Mouse (Mus musculus): Measurements from ENCODE around the gene Morc2a. TPM values are rescaled to one million over a fixed set of nuclear protein-coding genes. Genes with fewer than 3 reads are reported as not detected.

Morc2a gene
- 62.7 to 80.1 TPM (median 63.5 TPM) in 4 replicates for total RNA-seq (2023)

GRCm38 (mm10) chr11:3648964-3649841, at the start of gene Morc2a:
Gene Morc2a, plus strand, starts transcription at chr11:3649191.

Other genes starting within 250 kb of the Morc2a start
- gene Limk2, start 240.0 kb upstream of the Morc2a start, total RNA-seq (2023), result 76.5 to 81.8 TPM (median 80.0 TPM) in 4 replicates
- 21.5 to 26.9 TPM (median 23.4 TPM) in 4 replicates for gene Rnf185, start 196.8 kb upstream of the Morc2a start, total RNA-seq (2023)
- gene Pla2g3, start 160.9 kb upstream of the Morc2a start, total RNA-seq (2023), result not detected in 4 replicates
- not detected in 4 replicates for gene Inpp5j, start 144.4 kb upstream of the Morc2a start, total RNA-seq (2023)
- 0.66 to 1.8 TPM (median 1.2 TPM) in 4 replicates for gene Selenom, start 134.5 kb upstream of the Morc2a start, total RNA-seq (2023)
- gene Smtn, start 108.6 kb upstream of the Morc2a start, total RNA-seq (2023), result 1.0 to 3.2 TPM (median 2.3 TPM) in 4 replicates
- 0.17 to 0.19 TPM (median 0.18 TPM) in 3 of 4 replicates, not detected in the other for gene Osbp2, start 214.7 kb downstream of the Morc2a start, total RNA-seq (2023)
- gene 4921536K21Rik, start 245.9 kb downstream of the Morc2a start, total RNA-seq (2023), result 0.88 to 1.8 TPM (median 1.5 TPM) in 4 replicates
- 22.7 to 28.9 TPM (median 24.5 TPM) in 4 replicates for gene Dusp18, start 246.0 kb downstream of the Morc2a start, total RNA-seq (2023)

Measured in B cell, adult 62 days (primary cell).